8 mouse cellular contexts compared by ENCODE assay signal in genomic region chr8:127065113-127065473, GRCm38 (mm10). TPM values are rescaled to one million over a fixed set of nuclear protein-coding genes. Genes with fewer than 3 reads are reported as not detected.
DNase-seq lines count a peak whose midpoint lies in the region; ATAC-seq and TF ChIP-seq lines count a peak whose summit lies in the region.

No protein-coding gene starts in this region.

- peaks cover 22% of the 10 kb centered on the region for H3K4me1 ChIP-seq in heart, postnatal 0 days (ENCODE audit: control insufficient read depth, insufficient read depth)
- H3K4me1 ChIP-seq in embryonic facial prominence, embryonic 12.5 days = peaks cover 33% of the 10 kb centered on the region
- H3K4me1 ChIP-seq in intestine, embryonic 15.5 days (replicated peaks) = peaks cover 25% of the 10 kb centered on the region

- no peak for ATAC-seq in heart, postnatal 0 days (ENCODE audit: insufficient read depth, low read depth)
- no peak for ATAC-seq in embryonic facial prominence, embryonic 12.5 days (ENCODE audit: insufficient number of reproducible peaks, insufficient read depth, low FRiP score, low TSS enrichment)
- no peak for ATAC-seq in intestine, embryonic 15.5 days
- ATAC-seq in granulocyte monocyte progenitor cell, adult 5-6 weeks (replicated peaks; ENCODE audit: poor library complexity, severe bottlenecking) = no peak

- no peak for TF ChIP-seq EP300 in heart, postnatal 0 days (IDR thresholded peaks at IDR 0.05; ENCODE audit: low read depth)

- no peaks in the 10 kb centered on the region for H3K36me3 ChIP-seq in heart, postnatal 0 days (replicated peaks; ENCODE audit: control insufficient read depth, insufficient read depth, low read length)
- H3K36me3 ChIP-seq in embryonic facial prominence, embryonic 12.5 days = no peaks in the 10 kb centered on the region
- H3K36me3 ChIP-seq in intestine, embryonic 15.5 days = no peaks in the 10 kb centered on the region

- H3K9me3 ChIP-seq in heart, postnatal 0 days (replicated peaks; ENCODE audit: control insufficient read depth, low read length) = no peaks in the 10 kb centered on the region
- H3K9me3 ChIP-seq in embryonic facial prominence, embryonic 12.5 days = no peaks in the 10 kb centered on the region
- H3K9me3 ChIP-seq in intestine, embryonic 15.5 days = no peaks in the 10 kb centered on the region

- H3K27me3 ChIP-seq in heart, postnatal 0 days (ENCODE audit: control insufficient read depth, insufficient read depth, low read length) = no peaks in the 10 kb centered on the region
- H3K27me3 ChIP-seq in embryonic facial prominence, embryonic 12.5 days = no peaks in the 10 kb centered on the region
- H3K27me3 ChIP-seq in intestine, embryonic 15.5 days (replicated peaks) = no peaks in the 10 kb centered on the region

- peak overlapping the region; percentile 97 for H3K9ac ChIP-seq in heart, postnatal 0 days (replicated peaks; ENCODE audit: low read depth, low read length)
- peak overlapping the region; percentile 98 for H3K9ac ChIP-seq in embryonic facial prominence, embryonic 12.5 days
- H3K9ac ChIP-seq in intestine, embryonic 15.5 days = peak overlapping the region; percentile 99

- no peak for DNase-seq in heart, postnatal 0 days (ENCODE audit: low spot score)
- DNase-seq in heart, adult 11 months = no peak
- peak; percentile 57 for DNase-seq in neural tube, embryonic 10.5 days (ENCODE audit: extremely low spot score, low spot score)
- no peak for DNase-seq in adrenal gland, postnatal 4 days (ENCODE audit: low spot score in 2 of 2)
- no peak for DNase-seq in thymus, postnatal 0 days (ENCODE audit: low spot score)

- 5% methylated on average over 10 of the region's 10 CpGs for WGBS in heart, postnatal 0 days
- WGBS in embryonic facial prominence, embryonic 12.5 days = 2% methylated on average over 10 of the region's 10 CpGs
- 2% methylated on average over 10 of the region's 10 CpGs for WGBS in intestine, embryonic 15.5 days

- no peak for TF ChIP-seq CTCF in heart, postnatal 0 days (IDR thresholded peaks at IDR 0.05; ENCODE audit: low read depth)

- H3K27ac ChIP-seq in heart, postnatal 0 days (ENCODE audit: low read depth) = peak overlapping the region; percentile 94
- peak overlapping the region; percentile 98 for H3K27ac ChIP-seq in embryonic facial prominence, embryonic 12.5 days
- peak overlapping the region; percentile 98 for H3K27ac ChIP-seq in intestine, embryonic 15.5 days

- peak overlapping the region; percentile 88 for H3K4me2 ChIP-seq in heart, postnatal 0 days (ENCODE audit: low read depth, low read length)
- H3K4me2 ChIP-seq in embryonic facial prominence, embryonic 12.5 days (replicated peaks) = peak overlapping the region; percentile 61
- H3K4me2 ChIP-seq in intestine, embryonic 15.5 days (replicated peaks) = peak overlapping the region; percentile 81

- H3K4me3 ChIP-seq in heart, postnatal 0 days (ENCODE audit: low read depth, low read length) = peak overlapping the region; percentile 94
- peak overlapping the region; percentile 86 for H3K4me3 ChIP-seq in embryonic facial prominence, embryonic 12.5 days
- peak overlapping the region; percentile 97 for H3K4me3 ChIP-seq in intestine, embryonic 15.5 days (replicated peaks)

RNA-seq across cellular contexts. Expression of gene Pard3, which starts 1.4 kb away (rescaled TPM):
- total RNA-seq in heart, postnatal 0 days (2014; rRNA removed; ENCODE audit: low replicate concordance) = 13.8 and 30.6 TPM in 2 replicates
- 8.2 and 9.2 TPM in 2 replicates for polyA plus RNA-seq in heart, postnatal 0 days (2015; fragmentation: Nextera tagmentation; extraction: Ambion mirVana)
- 50.6 and 54.3 TPM in 2 replicates for polyA plus RNA-seq in embryonic facial prominence, embryonic 12.5 days (2016; fragmentation: Nextera tagmentation; extraction: Ambion mirVana)
- polyA plus RNA-seq in intestine, embryonic 15.5 days (2015; fragmentation: Nextera tagmentation; extraction: Ambion mirVana) = 24.5 and 25.9 TPM in 2 replicates
- total RNA-seq in granulocyte monocyte progenitor cell, adult 5-6 weeks (2014; fragmentation: Nextera tagmentation) = not detected in 2 replicates
- total RNA-seq in granulocyte monocyte progenitor cell, adult 5-6 weeks (2017) = not detected in 2 replicates
- total RNA-seq in adrenal gland, postnatal 4 days (2021) = 10 to 100 TPM; 54.0 to 58.1 TPM
- polyA plus RNA-seq in thymus, postnatal 0 days (2015; fragmentation: Nextera tagmentation; extraction: Ambion mirVana) = 4.1 and 4.2 TPM in 2 replicates
